Comparison of ENCODE assay signal across 9 mouse cellular contexts in genomic region chr5:100917252-100917774, GRCm38 (mm10).
A peak's percentile ranks its signal among the peaks of the same experiment; 100 is the strongest.
DNase-seq lines count a peak whose midpoint lies in the region; ATAC-seq and TF ChIP-seq lines count a peak whose summit lies in the region.
"Had no signal": no experiment of that assay in that cellular context is flagged by ENCODE, and none has a peak within 500 bp of the region (broad histone marks: within the 10 kb centered on the region; RNA-seq: fewer than 3 reads in every experiment).

No protein-coding gene starts in this region.

- no peak overlapping the region for H3K4me3 ChIP-seq in embryonic facial prominence, embryonic 10.5 days
- H3K4me3 ChIP-seq in intestine, embryonic 16.5 days (ENCODE audit: low read length), result no peak overlapping the region
- no peak overlapping the region for H3K4me3 ChIP-seq in limb, embryonic 11.5 days (ENCODE audit: low read depth, low read length)
- no peak overlapping the region for H3K4me3 ChIP-seq in neural tube, embryonic 12.5 days
- no peak overlapping the region for H3K4me3 ChIP-seq in thymus, adult 2 months (ENCODE audit: control insufficient read depth, insufficient read depth, low read length)
- H3K4me3 ChIP-seq: erythroblast, embryonic 14.5 days had no signal

- 24% methylated on average over 15 of the region's 15 CpGs for WGBS in embryonic facial prominence, embryonic 10.5 days
- 23% methylated on average over 15 of the region's 15 CpGs for WGBS in intestine, embryonic 16.5 days
- 21% methylated on average over 15 of the region's 15 CpGs for WGBS in limb, embryonic 11.5 days
- 21% methylated on average over 15 of the region's 15 CpGs for WGBS in neural tube, embryonic 12.5 days
- WGBS in thymus, adult 2 months, result 23% methylated on average over 15 of the region's 15 CpGs

- no peak overlapping the region for H3K9ac ChIP-seq in intestine, embryonic 16.5 days (ENCODE audit: low read depth, low read length)
- H3K9ac ChIP-seq in limb, embryonic 11.5 days (ENCODE audit: low read length), result no peak overlapping the region
- H3K9ac ChIP-seq in neural tube, embryonic 12.5 days, result no peak overlapping the region

- peak; percentile 43 to 71 for DNase-seq in left cerebral cortex, adult 18-20 months (ENCODE audit: low spot score in 2 of 2)
- no peak for DNase-seq in left cerebral cortex, adult 11 months (ENCODE audit: low spot score)
- DNase-seq in adrenal gland, postnatal 10 days, result peak; percentile 83
- DNase-seq in embryonic facial prominence, embryonic 10.5 days (ENCODE audit: low spot score), result peak; percentile 80
- peak; percentile 85 for DNase-seq in limb, embryonic 11.5 days (ENCODE audit: low spot score)
- DNase-seq in thymus, adult 2 months, result peak; percentile 74

- no peak overlapping the region for H3K4me2 ChIP-seq in intestine, embryonic 16.5 days (ENCODE audit: low read depth, low read length)
- no peak overlapping the region for H3K4me2 ChIP-seq in limb, embryonic 11.5 days (ENCODE audit: low read depth, severe bottlenecking)
- H3K4me2 ChIP-seq in neural tube, embryonic 12.5 days (replicated peaks), result no peak overlapping the region

- TF ChIP-seq POLR2A in thymus, adult 2 months (IDR thresholded peaks at IDR 0.05; ENCODE audit: control insufficient read depth, extremely low read depth, insufficient read depth, low read length, poor library complexity), result no peak

- ATAC-seq in intestine, embryonic 16.5 days, result peak; percentile 21; the same call in 1 of the 2 replicates
- ATAC-seq in limb, embryonic 11.5 days (ENCODE audit: insufficient number of reproducible peaks, low FRiP score, low TSS enrichment, low read depth), result no peak
- ATAC-seq in neural tube, embryonic 12.5 days (ENCODE audit: low FRiP score, low read depth), result 0 out of 2 replicates have a peak, but pooled peaks have one; percentile 37

- H3K27ac ChIP-seq in embryonic facial prominence, embryonic 10.5 days (replicated peaks), result no peak overlapping the region
- no peak overlapping the region for H3K27ac ChIP-seq in intestine, embryonic 16.5 days (ENCODE audit: low read length)
- H3K27ac ChIP-seq in limb, embryonic 11.5 days (replicated peaks; ENCODE audit: low read depth, low read length), result no peak overlapping the region
- no peak overlapping the region for H3K27ac ChIP-seq in neural tube, embryonic 12.5 days
- no peak overlapping the region for H3K27ac ChIP-seq in thymus, adult 2 months (ENCODE audit: control insufficient read depth, insufficient read depth, low read length)

- H3K4me1 ChIP-seq in embryonic facial prominence, embryonic 10.5 days, result no peaks in the 10 kb centered on the region
- H3K4me1 ChIP-seq in intestine, embryonic 16.5 days (ENCODE audit: control insufficient read depth, insufficient read depth, low read length), result no peaks in the 10 kb centered on the region
- H3K4me1 ChIP-seq in limb, embryonic 11.5 days (ENCODE audit: control insufficient read depth, insufficient read depth, low read length), result no peaks in the 10 kb centered on the region
- H3K4me1 ChIP-seq in neural tube, embryonic 12.5 days, result no peaks in the 10 kb centered on the region; the same call in 1 of the 2 replicates
- H3K4me1 ChIP-seq in thymus, adult 2 months (replicated peaks; ENCODE audit: control insufficient read depth, insufficient read depth, low read length), result peaks cover 11% of the 10 kb centered on the region

- no peaks in the 10 kb centered on the region for H3K9me3 ChIP-seq in embryonic facial prominence, embryonic 10.5 days
- no peaks in the 10 kb centered on the region for H3K9me3 ChIP-seq in intestine, embryonic 16.5 days (ENCODE audit: control insufficient read depth, low read length)
- no peaks in the 10 kb centered on the region for H3K9me3 ChIP-seq in limb, embryonic 11.5 days (ENCODE audit: control insufficient read depth, low read length)
- H3K9me3 ChIP-seq in neural tube, embryonic 12.5 days, result no peaks in the 10 kb centered on the region

- peak; percentile 94 for TF ChIP-seq CTCF in thymus, adult 2 months (IDR thresholded peaks at IDR 0.05; ENCODE audit: borderline replicate concordance, control insufficient read depth, extremely low read depth, insufficient read depth, low read length, poor library complexity)

- peaks cover 25% of the 10 kb centered on the region for H3K27me3 ChIP-seq in embryonic facial prominence, embryonic 10.5 days (replicated peaks; ENCODE audit: low read depth, poor library complexity, severe bottlenecking)
- peaks cover 2% of the 10 kb centered on the region; the same call in 1 of the 2 replicates for H3K27me3 ChIP-seq in intestine, embryonic 16.5 days (replicated peaks; ENCODE audit: control insufficient read depth, insufficient read depth, low read length)
- no peaks in the 10 kb centered on the region for H3K27me3 ChIP-seq in limb, embryonic 11.5 days (ENCODE audit: control insufficient read depth, insufficient read depth, low read length)
- peaks cover 14% of the 10 kb centered on the region for H3K27me3 ChIP-seq in neural tube, embryonic 12.5 days (replicated peaks)
- H3K27me3 ChIP-seq in thymus, adult 2 months (ENCODE audit: control insufficient read depth, insufficient read depth, low read length), result no peaks in the 10 kb centered on the region

- no peaks in the 10 kb centered on the region for H3K36me3 ChIP-seq in embryonic facial prominence, embryonic 10.5 days (replicated peaks)
- no peaks in the 10 kb centered on the region for H3K36me3 ChIP-seq in intestine, embryonic 16.5 days (ENCODE audit: control insufficient read depth, insufficient read depth, low read length)
- no peaks in the 10 kb centered on the region for H3K36me3 ChIP-seq in limb, embryonic 11.5 days (ENCODE audit: control insufficient read depth, insufficient read depth, low read length)
- no peaks in the 10 kb centered on the region for H3K36me3 ChIP-seq in neural tube, embryonic 12.5 days
- H3K36me3 ChIP-seq in thymus, adult 2 months (ENCODE audit: control insufficient read depth, insufficient read depth, low read length), result no peaks in the 10 kb centered on the region
